Mouse (Mus musculus) adrenal gland, postnatal 36 days (tissue): ENCODE measurements at regions not wholly inside any gene's neighbourhood (a gene's known extent, or its start where the extent isn't known, plus 50 kb on each side); places are given as distances from the start of the nearest gene placed in this dataset.

ENCODE experiments used
- DNase-seq, 2 experiments: peaks; one replicate each; pipeline ENCODE4 v3.0.0; 2021; ENCODE audit warnings: mixed read lengths in 1 of 2

DNA sequence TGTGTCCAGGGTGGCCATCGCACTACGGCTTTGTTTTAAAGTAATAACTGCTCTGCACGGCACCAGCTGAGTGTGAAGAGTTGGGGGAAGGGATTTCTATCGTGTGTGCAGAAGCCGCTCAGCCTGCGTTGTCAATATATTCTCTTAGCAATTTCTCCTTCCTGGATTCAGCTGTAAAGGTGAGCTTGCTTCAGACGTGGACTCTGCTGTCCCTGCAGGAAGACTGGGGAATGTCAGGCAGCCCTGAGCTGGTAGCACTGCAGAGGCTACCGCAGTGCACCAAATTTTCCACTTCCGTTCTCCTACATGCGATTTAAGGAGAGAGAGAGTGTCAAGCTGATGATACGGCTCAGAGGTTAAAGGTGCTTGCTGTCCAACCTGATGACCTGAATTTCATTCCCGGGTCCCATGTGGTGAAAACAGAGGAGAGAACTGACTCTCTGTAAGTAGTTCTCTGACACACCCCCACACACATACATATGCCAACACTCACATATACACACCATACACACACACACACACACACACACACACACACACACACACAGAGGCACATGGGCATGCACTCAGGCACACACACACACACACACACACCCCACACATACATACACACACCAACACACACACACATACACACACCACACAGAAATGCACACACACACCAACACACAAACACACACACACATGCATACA is 59.9 kb upstream of the Prelid3b start:
- DNase-seq: peak; percentile 20 to 47

DNA sequence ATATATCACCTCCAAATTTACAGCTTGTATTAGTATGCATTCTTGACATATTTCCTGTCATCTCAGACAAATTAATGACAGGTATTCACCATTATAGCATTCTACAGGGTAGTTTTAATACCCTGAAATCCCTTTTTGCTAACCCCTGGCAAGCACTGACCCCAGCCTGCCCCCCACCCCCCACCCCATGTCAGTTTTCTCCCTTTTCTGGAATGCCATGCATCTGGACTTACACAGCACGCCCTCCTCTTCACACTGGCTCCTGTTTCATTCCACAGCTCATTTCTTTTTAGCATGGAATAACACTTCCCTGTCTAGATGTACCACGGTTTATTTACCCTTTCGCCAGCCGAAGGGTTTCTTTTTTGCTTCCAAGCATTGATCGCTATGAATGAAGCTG is 67.8 kb upstream of the Prelid3b start:
- no peak for DNase-seq

DNA sequence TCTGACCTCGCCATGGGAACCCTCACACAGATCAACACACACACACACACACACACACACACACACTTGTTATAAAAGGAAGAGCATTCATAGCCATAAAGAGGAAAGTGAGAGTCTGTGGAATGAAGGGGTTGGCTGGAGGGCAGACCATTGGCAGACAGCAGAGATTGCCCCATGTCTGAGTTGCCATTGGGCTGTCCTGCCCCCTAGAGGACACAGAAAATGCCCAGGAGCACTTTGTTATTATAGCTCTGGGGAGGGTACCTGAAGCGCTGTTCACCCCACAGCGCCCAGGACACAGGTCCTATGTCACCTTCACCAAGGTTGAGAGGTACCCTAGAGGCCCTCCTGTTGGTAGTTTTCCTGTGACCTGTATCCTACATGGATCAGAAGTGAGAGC is 74.3 kb upstream of the Prelid3b start:
- DNase-seq: peak; percentile 22 to 49

DNA sequence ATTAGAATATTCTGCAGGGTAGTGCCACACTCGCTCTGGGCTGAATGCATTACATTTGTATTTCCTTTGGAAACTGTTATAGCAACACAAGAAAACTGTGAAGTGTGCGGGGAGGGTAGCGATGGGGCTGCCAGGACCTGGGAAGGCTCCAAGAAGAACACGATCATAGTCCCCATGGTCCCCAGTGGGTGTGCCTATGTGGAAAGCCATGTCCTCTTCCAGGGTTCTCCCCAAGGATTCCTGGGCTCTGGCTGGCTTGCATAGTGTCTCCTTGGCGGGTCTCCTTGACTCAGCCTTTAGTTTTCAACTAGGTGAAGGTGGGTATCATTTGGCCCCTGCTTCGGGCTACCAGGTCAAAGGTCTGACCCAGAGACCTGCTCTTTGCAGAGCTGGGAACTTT is 74.8 kb upstream of the Prelid3b start:
- DNase-seq: peak in 1 of 2 experiments; percentile 52

DNA sequence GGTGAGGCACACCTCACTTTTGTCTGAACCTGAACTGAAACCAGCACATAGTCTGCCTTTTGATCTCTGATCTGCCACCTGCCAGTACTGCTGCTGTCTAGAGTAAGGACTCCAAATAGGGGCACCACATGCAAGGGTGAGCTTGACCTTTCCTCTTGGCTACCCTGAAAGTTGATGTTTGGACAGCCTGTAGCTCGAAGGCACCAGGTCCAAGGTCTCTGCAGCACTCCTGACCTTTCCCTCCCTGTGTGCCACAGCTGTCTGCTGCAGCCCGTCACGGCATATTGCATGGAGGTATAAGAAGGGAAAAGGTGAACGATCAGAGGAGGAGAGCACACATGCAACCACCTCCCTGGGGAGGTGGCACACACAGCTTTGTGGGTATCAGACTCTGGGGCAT is 75.9 kb upstream of the Prelid3b start:
- DNase-seq: peak in 1 of 2 experiments; percentile 23

DNA sequence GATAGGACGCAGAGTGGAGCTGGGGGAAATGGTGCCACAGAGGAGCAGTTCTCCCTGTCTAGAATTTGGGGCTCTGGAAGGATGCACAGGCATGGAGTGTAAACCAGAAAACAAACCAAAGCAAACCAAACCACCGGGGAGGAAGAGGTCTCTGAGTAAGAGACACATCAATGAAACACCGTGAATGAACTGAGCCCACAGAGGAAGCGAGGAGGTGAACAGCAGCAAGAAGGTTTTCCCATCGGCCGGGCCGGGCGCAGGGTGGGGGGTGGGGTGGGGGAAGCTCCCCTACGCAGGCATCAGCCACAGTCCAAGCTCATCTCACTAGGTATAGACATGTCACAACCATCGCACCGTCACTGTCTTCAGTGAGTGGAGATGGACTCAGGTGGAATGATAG is 82.9 kb upstream of the Prelid3b start:
- no peak for DNase-seq

DNA sequence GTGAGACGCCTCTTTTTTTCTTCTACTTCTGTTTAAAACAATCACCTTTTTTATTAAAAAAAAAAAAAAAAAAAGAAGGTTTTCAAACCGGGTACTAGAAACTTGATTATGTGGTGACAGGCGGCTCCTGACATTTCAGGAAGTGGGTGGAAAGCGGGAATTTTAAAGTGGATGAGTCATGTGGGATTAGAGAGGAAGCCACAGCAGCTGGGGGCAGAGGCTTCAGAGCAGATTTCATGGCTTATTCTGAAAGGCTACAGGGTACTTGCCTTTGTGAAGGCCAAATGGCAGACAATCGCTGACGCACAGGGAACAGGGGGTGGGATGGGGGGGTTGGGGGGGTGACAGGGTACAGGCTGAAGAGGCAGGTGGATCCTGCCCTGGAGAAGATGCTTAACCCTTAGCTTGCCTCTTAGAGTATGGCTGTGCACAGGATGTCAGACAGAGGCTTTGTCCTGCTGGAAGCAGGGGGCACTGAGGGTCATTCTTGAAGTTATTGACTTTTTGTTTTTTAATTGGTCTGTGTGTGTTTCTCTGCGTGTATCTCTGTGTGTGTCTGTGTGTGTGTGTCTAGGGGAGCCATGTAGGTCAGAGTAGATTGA is 81.4 kb upstream of the Zfp831 start:
- peak; percentile 16 to 52 for DNase-seq

DNA sequence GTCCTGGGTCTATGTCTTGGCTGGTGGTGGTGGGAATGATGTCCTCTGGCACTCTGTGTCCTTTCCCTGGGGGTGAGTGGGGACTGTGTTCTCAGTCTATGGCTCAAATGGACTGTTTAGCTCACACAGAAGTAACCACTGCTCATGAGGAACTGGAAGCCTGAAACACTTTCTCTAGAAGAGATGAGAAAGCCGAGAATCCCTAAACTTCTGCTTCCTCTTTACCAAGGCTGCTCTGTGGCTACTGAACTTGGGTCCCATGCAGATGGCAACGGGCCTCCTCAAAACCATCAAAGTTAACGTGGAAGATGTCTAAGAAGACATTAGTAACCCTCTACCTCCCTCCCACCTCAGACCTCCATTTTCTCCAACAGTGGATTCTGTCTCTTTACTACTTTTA is 79.4 kb upstream of the Zfp831 start:
- DNase-seq: no peak

DNA sequence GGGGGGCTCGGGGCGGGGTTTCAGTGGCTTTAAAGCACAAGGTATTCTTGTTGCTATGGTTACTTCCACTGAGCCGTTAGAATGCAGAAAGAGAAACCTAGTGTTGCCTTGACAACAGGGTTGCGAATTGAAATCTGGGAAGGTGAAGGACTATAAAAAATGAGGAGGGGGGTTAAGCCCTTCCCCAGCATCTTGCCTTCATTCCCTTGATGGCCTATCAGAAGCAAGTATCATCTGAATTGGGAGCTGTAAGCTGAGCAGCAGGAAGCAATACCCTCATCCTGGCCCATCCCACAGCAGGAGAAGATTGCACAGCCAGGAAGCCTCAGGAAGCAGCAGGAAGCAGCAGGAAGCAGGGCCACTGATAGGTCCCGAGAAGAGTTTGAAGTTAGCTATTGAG is 78.5 kb upstream of the Zfp831 start:
- DNase-seq: no peak

DNA sequence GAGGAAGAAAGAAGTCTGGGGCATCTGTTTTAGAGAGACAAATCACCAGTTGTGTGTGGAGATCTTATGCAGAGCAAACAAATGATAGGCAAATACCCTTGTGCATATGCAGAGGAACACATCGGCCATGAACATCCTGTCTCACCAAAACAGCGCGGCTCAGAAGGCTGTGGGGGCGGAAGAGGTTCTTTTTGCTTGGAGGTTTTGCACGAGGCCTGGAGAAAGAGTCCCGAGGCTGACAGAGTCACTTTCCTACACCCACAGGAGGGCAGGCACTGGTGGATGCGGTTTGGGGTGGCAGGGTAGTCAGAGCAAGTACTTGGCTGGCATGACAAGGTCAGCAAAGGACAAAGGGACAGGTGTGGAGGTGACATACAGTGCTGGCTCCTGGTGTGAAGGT is 77.4 kb upstream of the Zfp831 start:
- no peak for DNase-seq

DNA sequence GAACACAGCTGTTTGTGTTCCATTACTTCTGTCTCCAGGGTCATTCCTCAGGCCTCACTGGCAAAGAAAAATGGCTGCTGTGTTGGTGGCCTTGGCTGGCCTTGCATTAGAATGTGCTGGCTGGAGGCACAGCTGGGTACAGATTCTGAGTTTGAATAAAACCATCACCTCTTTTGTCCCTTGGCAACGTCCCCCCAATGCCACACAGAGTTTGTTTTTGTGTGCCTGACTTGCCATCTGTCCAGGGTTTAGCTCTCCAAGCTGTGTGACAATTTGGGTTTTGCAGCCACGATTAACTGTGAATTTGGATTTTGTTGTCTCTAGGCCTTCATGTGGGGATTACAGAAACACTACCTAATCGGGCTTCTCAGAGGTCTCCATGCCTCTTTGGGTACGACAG is 76.6 kb upstream of the Zfp831 start:
- no peak for DNase-seq

DNA sequence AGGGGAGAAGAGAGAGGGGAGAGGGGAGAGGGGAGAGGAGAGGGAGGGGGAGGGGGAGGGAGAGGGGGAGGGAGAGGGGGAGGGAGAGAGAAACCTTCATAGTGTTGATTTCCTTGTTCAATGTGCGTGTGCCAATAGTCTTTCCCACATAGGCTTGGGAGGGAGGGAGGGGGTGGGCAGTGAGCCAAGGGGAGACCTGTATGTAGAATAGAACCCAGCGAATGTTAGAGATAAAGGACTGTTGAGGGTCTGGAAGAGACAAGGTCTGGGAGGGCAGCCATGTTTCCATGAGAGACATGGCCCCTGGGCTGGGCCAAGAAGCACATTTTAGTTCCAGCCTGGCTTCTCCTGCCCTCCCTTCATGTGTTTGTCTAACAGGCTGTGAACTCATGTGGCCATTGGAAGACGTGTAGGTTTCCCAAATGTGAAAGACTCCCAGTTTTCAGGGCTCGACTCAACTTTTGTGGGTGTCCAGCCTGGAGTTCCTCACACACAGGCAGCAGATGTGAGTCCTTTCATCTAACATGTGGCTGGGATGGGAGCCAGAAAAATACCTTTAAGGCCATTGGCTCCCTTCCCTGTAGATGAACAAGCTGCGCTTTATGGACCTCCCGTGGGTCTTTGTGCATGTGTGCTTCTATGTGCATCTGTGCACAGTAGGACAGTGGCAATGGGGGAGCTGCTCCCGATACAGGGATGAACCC is 68.4 kb upstream of the Zfp831 start:
- DNase-seq: no peak

DNA sequence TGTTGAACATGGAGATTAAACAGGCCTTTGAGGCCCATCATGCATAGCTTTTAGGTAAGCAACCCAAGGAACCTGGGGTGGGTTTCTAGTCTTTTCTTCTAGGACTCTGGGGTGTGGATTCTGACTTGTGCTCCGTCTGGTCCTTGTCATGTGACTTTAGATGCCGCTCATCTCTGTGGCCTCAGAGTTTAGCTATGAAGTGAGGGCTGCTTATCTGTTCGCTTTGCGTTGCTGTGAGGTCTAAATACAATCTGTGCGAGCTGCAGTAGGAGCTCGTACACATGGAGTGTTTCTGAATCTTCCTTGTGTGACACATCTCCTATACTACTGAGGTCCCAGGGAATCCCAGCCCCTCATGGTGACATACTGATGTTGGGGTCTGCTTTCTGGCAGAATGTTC is 67.8 kb upstream of the Zfp831 start:
- DNase-seq: no peak

DNA sequence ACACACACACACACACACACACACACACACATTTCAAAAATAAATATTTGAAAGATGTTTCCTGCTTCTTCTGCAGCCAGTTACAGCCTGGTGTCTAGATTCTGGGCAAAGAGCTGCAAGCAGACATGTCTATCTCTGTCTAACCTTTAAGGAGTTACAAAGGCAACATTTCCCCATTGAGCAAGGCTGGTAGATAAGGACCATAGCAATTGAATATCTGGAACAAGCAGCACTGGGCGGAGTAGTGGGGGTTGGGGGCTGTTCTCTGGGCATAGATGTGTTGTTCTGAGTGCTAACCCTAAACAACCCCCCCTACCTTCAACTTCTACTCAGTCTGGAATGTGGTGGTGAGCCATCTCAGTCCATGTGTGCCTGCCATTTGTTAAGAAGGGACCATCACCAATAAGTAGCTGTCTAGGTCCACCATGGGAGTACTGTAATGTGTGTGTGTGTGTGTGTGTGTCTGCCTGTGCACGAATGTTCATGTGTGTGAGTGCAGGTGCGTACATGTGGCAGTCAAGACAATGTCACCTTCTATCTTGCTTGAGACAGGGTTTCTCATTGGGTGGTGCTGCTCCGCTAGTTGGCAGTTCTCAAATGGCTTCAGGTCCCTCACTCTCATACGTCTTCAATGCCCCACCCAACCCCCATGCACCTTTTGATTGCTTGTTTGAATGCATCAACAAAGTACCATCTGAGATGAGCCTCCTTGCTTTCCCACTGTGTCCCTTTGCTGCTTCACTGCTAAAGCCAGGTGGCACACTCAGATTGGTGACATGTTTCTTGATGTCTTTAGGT is 62.2 kb upstream of the Zfp831 start:
- DNase-seq: no peak

DNA sequence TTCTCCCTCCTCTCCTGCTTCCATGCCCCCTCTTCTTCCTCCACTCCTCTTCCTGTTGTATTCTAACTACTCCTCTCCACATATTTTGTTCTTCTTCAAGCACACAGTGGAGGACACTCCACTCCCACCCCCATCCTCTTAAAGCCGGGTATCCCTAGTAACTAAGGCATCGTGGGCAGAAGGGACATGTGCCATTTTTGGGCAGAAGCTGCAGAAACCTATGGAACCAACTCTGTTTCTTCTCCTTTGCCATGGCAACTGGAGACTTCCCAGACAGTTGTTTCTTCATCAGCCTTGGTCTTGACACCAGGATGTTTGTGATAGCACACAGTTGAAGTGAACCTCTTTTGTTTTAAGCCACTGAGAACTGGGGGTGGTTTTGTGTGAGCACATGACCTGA is 59.1 kb upstream of the Zfp831 start:
- DNase-seq: no peak
